Mouse (Mus musculus): ENCODE measurements around the gene Timp3.

DNA sequence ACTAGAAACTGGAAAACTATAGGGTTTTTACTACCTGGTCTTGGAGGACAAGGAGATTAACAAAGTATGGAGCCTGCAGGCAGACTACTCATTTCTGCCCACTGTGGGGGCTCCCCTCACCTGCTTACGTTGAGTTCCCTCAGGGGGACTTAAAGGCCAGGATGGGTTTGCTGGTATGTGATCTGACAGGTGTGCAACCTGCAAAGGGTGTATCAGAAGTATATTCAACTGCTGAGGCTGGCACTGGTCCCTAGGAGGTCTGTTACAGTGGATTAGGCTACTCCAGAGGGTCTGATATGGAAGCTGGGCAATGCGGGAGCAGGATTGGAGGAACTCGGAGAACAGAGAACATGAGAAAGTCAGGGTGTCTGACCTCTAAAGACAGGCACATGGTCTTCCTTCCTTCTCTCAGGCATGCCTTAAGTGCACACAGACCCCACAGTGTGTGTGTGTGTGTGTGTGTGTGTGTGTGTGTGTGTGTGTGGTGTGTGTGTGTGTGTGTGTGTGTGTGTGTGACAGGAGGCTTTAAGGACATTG lies 40.9 kb downstream of the Timp3 start:
- TF ChIP-seq CTCF (conservative IDR thresholded peaks at IDR 0.05; ENCODE audit: low read length) (no peak), POU5F1 (IDR thresholded peaks at IDR 0.05; ENCODE audit: borderline replicate concordance, low read length) (no peak)

Measured in E14TG2a.4 (cell line).